Mouse (Mus musculus) adrenal gland, postnatal 4 days (tissue): ENCODE data around the gene Nos1ap. TPM values are rescaled to one million over a fixed set of nuclear protein-coding genes. Genes with fewer than 3 reads are reported as not detected.

ENCODE experiments used
- DNase-seq, 2 experiments: peaks; one replicate each; pipeline ENCODE4 v3.0.0; 2021 to 2022; ENCODE audit warnings: low spot score in 2 of 2, mixed read lengths in 2 of 2
- total RNA-seq, 2 experiments: library from RNA; stranded (reverse); gene quantifications; 2 replicates each; pipeline ENCODE4 v1.2.3; 2021

The Nos1ap gene
- total RNA-seq, 2 experiments from 2014 or later: 31.7 to 37.5 TPM

GRCm38 (mm10) chr1:170371191-170371792 lies 218.4 kb downstream of the Nos1ap start:
- DNase-seq: no peak

DNA sequence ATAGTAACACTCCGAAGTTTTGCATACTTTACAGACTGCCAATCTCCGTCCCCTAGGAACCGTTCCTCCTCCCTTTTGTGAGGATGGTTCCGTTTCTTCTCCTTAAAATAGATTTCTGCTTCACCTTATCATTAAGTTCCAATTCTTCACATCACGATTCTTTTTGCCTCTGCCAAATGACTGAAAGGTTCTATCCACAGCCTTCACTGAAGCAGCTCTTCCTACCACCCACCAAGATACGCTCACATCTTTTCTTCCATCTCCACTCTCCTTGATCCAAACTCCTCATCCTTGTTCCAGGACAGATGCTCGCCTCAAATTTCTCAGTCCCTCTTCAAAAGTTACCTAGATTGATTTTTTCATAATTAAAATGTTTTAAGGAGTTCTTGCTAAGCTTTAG lies 220.8 kb downstream of the Nos1ap start:
- no peak for DNase-seq

DNA sequence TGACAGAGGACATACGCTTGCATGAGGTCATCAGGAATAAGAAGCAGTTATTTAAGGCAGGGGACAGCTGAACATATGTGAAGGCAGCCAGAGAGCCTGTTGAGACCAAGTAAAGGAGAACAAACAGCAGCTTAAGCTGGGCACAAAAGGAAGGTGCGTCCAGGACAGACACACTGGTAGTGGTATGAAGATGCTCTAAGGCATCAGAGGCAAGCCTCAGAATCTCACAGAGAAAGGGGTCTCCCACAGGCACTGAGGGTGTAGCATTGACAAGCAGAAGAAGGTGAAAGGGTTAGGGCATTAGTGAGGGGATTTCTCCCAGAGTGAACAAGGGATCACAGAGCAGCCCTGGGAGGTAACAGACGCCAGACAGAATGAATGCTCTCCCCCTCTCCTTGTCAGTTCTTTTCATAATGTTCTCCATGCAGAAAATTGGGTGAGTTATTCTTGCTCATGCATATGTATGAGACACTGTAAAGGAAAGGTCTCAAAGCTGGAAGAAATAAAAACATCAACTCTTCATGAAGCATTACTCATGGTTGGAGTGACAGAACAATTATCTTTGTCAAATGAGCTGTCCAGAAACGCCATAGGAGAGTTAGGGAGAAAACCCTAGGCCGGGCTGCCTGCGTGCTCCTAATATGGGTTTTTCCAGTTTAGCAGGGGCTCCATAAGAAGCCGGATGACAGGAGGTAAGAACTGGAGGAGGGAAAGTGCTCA lies 222.5 kb downstream of the Nos1ap start:
- DNase-seq: no peak

GRCm38 (mm10) chr1:170363746-170364145 lies 225.9 kb downstream of the Nos1ap start:
- DNase-seq: no peak

- DNase-seq: no peak
Measured at GRCm38 (mm10) chr1:170360183-170360915, 229.3 kb downstream of the Nos1ap start.

- no peak for DNase-seq
Measured at GRCm38 (mm10) chr1:170353335-170353734, 236.3 kb downstream of the Nos1ap start.

DNA sequence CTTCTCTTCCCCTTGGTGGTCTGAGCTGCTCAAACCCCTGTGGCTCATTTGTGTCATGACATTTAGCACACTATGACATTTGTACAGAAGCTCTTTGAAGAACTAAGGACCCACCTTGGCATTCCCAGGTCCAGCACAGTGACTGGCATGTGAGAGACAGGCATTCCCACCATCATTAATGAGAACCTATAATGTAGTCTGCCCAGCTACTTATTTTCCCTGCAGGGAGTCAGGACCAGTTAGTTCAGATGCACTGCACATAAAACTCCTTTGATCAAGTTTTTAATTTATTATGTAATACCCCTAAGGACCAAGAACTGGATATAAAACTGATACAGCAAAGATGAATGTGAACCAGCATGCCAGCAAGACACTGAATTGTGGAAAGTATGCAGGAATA lies 238.6 kb downstream of the Nos1ap start:
- no peak for DNase-seq

DNA sequence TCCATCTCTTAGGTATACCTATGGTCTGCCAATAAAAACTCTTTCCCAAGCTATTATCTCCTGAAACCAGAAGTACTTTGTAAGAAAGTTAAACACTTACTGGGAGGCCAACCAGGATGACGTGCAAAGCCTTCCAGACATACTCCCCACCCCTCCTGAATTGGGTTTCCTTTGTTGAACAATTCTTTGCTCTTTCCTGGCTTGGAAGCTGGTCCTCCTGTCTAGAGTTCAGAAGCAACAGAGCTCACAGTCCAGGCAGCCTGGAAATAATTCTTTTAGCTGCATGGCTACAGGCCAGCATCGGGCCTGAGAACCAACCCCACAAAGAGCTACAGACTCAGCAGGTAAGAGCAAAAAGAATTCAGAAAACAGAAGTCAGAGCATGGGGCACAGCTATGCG lies 243.4 kb downstream of the Nos1ap start:
- no peak for DNase-seq

- DNase-seq: no peak
Measured at GRCm38 (mm10) chr1:170343906-170344305, 245.8 kb downstream of the Nos1ap start.

DNA sequence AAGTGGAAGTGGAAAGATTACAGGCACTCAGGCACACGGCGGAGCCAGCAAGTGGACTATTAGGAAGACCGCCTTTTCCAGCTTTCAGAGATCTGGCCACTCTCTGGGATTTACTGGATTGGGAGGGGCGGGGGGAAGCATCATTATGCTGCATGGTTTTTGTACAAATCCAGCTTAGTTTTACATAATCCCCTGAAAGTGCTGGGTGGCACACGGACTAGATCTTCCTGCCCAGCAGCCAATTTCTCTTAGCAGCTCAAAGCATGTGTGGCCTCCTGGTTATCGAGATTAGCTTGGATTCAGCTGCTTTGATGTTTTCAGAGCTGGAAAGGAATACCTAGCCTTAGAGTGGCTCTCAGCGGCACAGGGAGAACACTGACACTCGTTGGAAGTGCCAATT lies 246.6 kb downstream of the Nos1ap start:
- no peak for DNase-seq

DNA sequence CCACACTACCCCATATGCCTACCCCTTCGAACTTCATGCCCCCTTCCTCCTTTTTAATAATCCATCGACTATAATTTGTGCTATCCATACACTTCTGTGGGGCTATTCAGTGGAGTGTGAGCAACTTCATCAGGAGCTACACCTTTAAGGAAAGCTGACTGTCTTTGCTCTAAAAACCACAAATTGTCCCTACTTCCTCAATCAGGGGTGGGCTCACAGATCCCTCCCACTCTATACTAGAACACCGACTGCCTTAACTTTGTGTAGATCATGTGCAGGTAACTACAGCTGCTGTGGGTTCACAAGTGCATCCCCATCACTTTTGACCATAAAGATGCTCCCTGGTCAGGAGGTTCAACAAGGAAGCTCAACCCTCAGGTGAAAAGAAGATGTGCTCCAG lies 249.7 kb downstream of the Nos1ap start:
- no peak for DNase-seq

- DNase-seq: no peak
Measured at GRCm38 (mm10) chr1:170332775-170333174, 256.9 kb downstream of the Nos1ap start.

DNA sequence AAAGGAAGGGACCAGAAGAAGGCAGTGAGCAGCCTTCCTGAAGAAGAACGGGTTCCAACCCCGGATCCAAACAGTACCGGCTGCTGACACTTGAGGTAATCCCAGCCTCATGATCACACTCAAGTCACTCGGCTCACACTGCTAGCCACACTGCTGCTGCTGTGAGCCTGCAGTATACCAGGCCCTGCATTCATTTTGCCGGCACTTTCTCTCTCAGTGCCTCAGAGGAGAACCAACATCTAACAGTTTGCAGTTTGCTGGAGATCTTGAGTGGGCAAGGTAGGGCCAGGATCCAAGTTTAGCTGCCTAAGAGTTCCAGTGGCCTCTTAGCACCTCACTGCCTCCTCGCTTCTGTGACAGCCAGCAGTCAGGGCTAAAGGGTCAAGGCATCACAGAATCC lies 257.7 kb downstream of the Nos1ap start:
- DNase-seq: no peak

- DNase-seq: no peak
Measured at GRCm38 (mm10) chr1:170325277-170325676, 264.4 kb downstream of the Nos1ap start.

GRCm38 (mm10) chr1:170324312-170324711 lies 265.3 kb downstream of the Nos1ap start:
- no peak for DNase-seq

GRCm38 (mm10) chr1:170323001-170323400 lies 266.7 kb downstream of the Nos1ap start:
- no peak for DNase-seq

- DNase-seq: no peak
Measured at GRCm38 (mm10) chr1:170322046-170322445, 267.6 kb downstream of the Nos1ap start.

DNA sequence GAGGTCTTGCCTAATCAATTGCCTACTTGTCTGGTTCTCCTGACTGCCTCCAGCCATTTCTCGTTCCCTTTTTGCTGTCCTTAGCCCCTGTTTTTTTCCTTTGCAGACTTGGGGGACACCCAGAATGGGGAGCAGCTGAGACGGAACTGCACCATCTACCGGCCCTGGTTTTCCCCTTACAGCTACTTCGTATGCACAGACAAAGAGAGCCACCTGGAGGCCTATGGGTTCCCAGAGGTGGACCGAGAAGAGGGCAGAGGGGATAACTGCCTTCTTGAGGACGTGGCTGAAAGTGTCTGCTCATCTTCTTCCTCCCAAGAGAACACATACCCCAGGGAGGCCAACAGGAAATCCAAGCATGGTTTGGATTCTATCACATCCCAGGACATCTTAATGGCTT lies 278.2 kb downstream of the Nos1ap start:
- no peak for DNase-seq

- DNase-seq: no peak
Measured at GRCm38 (mm10) chr1:170308503-170308902, 281.2 kb downstream of the Nos1ap start, which contains the start of gene Spata46. TSS of gene Spata46 (plus strand) at chr1:170308803.

- DNase-seq: no peak
Measured at GRCm38 (mm10) chr1:170306232-170306631, 283.4 kb downstream of the Nos1ap start, which contains the start of gene Gm7694. TSS of gene Gm7694 (minus strand) at chr1:170306332.

DNA sequence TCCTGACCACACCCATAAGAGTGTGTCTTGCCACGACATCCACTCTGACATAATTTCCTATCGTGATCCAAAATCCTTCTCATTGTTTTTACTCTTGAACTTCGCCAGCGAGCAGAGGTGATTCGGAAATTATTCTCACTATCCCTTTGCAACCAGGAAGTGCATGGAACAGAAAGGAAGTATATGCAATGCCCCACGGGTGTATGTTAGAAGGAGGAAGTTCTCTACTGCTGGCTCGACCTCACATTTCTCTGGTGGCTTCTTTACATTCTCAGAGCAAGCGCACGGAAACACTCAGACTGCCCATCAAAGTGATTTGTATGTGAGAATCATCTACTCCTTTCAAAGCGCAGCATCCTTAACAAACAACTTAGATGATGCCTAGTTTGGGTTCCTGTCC lies 284.7 kb downstream of the Nos1ap start:
- no peak for DNase-seq

DNA sequence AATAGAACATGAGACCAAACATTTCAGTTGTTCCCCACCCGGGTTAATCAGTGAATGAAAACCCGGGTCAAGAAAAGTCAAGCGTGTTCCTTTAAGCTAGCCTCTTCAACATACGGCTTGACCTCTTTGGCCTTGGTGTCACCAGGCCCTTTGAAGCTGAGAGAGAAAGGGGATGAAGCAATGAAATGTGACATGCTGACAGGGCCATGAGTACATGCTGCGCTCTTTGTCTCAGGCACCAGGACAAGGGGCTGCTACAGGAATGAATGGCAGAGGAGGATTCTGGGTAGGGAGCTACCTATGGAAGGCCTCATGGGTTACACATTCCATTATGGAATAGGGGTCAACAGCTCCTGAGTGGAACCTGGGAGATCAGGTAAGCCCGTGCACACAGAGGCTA lies 286.6 kb downstream of the Nos1ap start:
- no peak for DNase-seq
